Mouse (Mus musculus) ES-Bruce4 (cell line): Measurements from ENCODE around the gene Atp6v1f.

Source experiments
- EP300 ChIP-seq: IDR thresholded peaks from 2 replicates; pipeline ENCODE4 v1.6.1; 2011; ENCODE audit warnings: low read depth, low read length; ENCODE audit not compliant: insufficient read depth
- POLR2A ChIP-seq: IDR thresholded peaks from one replicate; pipeline ENCODE4 v1.8.1; 2011; ENCODE audit warnings: low read length; ENCODE audit not compliant: insufficient read depth

- TF ChIP-seq EP300 (no peak), POLR2A (no peak)
Measured at GRCm38 (mm10) chr6:29425118-29425517, 42.4 kb upstream of the Atp6v1f start.
